Mouse (Mus musculus) c-Kit-negative CD71-positive TER-119-positive erythroid progenitor cells, embryonic 14.5 days (primary cell): Measurements from ENCODE around the gene Ttyh2.

Experiments
- DNase-seq: peaks from one replicate; pipeline ENCODE4 v3.0.0-alpha.2; 2013; ENCODE audit warnings: low read depth, low spot score

Gene Ttyh2

DNA sequence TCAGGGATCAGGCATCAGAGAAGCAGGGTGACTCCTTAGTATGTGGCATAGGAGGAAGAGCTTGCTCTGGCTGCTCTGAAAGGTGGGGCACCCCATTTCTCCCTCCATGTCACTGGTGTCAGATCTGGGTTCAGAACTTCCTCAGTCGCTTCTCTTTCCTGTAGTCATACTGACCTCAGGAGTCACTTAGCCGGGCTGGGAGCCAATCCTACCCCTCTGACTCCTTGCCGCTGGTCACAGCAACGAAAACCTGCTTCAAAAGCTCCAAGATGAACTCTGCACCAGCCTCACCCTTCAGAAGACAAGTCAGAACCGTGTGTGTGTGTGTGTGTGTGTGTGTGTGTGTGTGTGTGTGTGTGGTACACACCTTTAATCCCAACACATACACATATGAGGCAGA is 31.1 kb downstream of the Ttyh2 start:
- no peak for DNase-seq

DNA sequence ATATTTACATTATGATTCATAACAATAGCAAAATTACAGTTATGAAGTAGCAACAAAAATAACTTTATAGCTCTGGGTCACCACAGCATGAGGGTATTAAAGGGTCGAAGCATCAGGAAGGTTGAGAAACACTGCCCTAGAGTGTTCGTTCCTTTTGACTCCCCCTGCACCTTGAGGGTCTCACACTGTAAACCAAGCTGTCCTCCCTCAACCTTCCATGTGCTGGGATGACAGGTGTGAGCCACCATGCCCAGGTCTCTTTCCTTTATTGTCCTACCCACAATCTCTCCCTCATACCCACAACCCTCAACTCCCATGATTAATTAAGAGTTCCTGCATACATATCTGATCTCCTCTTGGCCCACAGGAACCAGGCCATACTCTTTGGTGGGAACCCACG is 36.2 kb downstream of the Ttyh2 start:
- DNase-seq = no peak

DNA sequence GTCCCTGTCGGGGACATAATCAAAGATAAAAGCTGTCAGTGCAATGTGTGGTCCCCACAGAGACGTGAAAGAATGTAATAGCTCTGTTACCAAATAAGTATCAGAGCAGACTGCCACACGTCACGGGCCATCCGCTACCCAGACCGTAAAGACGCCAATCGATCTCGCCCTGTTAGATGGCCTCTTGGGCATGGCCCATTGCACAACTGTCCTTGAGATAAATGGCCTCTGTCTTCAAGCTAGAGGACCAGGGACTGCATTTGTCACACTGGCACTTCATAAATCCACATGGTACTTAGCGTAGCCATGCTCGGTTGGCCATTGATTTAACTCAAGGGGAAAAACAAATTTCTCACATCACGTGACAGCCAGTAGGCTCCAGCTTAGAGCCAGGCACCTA is 36.6 kb downstream of the Ttyh2 start:
- DNase-seq = no peak

DNA sequence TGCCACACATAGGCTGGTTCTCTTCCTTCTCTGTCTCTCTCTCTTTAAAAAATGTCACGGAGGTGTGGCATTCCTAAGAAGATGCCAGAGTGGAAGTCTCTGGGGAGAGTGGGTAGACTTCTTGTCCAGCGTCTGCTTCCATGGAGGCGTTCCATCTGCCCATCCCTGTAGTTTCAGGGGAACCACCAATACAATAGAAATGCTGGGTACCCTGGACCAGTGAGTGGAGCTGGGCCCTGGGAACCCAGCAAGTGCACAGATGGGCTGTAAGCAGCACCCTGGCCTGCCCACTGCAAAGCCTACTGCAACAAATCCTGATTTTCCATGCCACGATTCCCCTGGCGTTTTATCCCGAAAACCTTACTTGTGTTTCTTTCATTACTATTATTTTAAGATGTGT is 39.3 kb downstream of the Ttyh2 start:
- no peak for DNase-seq

DNA sequence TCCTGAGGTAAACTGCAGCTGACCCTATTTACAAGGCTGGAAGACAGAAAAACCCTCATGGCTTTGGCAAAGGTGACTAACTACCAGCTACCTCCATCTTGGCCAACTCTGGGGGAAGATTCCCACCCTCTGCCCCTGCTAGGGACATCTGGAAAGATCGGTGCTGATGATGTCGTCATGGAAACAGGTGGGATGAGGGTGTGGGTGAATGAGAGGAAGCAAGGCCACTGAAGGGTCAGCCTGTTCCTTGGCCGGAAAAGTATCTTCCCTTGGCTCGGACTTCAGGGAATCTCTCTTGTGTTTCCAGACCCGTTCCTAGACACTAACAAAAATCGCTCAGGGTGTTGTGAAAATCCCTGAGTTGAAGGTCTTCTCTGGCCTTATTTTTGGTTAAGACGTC is 40.3 kb downstream of the Ttyh2 start:
- no peak for DNase-seq

DNA sequence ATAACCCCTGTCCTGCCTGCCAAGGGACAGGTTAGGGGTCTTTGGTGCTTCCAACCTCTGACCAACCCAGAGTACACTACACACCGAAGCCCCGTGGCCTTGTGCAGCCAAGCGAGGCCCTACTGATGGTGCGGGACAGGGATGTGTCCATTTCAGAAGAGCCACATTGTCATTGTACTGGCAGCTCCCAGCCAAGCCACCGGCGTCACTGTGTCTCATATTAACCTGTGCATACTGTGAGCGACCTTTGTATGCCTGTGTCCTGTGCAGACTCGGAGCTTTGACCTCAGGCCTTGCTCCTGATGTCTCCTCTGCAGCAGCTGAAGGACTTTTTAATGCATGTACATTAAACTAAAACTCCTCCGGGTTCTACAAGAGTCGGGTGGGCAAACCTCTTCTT is 45.3 kb downstream of the Ttyh2 start:
- DNase-seq = no peak

DNA sequence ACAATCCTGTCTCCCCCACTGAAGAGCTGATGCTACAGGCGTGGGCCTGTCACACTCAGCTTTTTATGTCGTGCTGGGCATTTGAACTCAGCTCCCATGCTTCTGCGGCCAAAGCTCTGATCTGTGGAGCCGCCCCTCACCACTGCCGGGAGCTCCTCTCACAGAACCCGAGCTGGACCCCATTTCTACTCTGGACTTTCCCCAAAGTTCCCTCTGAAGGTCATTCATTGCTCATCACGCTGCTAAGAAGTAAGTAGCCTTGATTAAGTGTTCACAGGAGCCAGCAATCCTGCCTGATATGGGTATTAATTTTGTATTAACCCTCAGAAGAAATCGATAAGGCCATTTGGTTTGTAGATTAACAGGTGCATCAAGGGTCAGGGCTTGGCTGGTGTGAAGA is 47.2 kb downstream of the Ttyh2 start:
- DNase-seq = no peak

DNA sequence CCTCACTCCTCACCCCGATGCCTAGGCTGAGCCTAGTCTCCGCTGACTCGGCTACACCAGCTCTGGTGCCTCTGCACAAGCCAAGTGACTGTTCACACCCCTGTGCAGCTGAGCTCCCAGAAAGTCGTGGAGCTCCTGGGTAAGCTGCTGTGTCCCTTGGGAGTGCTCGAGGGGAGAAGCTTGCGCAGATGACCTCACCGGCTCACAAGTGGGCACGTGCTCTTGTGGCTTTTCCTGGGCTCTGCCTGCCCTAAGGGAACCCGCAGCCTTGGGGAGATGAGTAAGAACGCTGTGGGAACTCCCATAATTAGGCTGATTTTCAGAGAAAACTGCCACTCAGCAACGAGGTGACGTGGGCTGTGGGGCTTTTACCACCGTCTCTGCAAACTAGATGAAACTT is 47.8 kb downstream of the Ttyh2 start:
- DNase-seq = no peak

DNA sequence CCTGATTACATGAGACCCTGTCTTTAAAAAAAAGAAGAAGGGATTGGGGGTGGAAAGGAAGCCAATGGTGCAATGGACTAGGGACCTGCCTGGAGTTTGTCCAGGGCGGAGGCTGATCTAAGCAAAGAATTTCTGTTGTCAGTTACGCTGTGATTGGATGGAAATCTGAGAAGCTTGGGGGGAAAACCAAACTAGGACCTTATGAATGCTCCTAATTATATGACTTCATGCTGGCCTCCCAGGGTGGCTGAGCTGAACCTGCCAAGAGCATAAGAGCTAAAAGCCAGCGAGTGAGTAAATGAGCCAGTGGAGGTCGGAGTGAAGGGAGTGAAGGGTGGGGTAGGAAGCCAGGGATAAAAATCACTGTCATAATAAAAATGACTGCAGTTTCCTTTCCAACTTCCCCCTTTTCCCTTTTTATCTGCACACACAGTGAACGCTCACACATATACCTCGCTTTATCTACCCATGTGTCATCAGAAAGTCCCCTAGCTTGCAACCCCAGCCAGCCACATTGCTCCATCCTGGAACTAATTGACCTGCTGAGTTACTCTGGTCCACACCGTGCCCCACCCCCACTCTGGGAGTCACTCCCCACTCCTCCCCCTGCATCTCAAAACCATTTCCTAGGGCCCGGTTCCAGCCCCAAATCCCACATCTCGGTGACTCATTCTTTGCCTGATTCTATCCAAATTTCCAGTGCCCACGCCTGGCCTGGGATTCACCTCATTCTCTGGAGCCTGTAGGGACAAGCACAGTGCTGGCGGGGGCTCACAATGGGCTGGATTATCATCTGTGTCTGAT is 49.8 kb downstream of the Ttyh2 start:
- no peak for DNase-seq

DNA sequence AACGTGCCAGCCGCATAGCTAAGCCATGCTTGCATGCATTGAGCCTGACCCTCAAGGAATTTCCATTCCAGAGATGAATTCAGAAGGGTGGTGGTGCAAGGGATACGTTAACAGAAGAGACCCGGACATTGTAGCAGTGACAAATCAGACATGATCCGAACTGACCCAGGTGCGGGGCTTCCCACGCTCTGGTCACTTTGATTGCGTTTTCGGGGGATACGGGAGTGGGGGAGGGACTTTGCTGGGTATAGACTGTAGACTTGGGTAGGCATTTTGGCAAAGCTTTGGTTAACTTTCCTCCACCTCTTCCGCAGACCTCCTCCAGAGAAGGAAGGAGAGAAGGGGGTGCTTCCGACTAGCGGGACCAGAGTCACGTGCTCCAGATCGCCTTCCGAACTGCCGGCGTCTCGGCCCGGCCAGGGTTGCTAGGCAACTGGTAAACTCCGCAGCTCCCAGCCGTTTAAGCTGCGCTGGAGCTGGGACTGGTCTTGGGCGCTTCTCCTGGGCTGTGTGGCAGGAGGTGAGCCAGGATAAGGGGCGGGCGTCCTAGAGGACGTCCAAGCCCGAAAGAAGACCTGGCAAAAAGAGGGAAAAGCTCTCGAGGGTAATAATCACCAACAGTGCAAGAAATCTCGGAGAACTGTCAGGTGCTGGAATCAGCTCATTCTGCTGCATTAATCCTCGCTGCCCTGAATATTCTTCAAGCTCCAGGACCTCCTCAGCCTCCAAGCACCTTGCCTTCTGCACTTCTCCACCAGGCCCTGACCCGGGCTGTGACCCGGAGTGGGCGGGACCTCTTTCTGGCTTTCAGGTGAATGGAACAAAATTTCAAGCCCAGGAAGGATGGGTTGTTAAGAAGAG is 52.0 kb downstream of the Ttyh2 start, which contains the start of gene Dnaic2:
Gene Dnaic2 (plus strand): TSS at position 444 of the 861 bp plus-strand sequence.
- no peak for DNase-seq

DNA sequence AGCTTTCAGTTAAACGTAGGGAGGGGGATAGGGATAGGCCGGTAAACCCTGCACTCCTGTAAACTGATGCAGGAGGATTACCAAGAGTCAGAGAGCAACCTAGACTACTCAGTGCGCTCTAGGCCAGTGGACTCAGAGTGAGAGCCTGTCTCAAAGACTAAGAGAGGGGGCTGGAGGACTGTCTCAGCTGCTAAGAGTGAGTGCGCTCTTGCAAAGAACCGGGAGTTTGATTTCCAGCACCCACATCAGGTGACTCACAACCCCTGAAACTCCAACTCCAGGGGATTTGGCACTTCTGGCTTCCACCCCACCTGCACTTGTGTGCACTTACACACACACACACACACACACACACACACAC is 52.6 kb downstream of the Ttyh2 start:
- no peak for DNase-seq

DNA sequence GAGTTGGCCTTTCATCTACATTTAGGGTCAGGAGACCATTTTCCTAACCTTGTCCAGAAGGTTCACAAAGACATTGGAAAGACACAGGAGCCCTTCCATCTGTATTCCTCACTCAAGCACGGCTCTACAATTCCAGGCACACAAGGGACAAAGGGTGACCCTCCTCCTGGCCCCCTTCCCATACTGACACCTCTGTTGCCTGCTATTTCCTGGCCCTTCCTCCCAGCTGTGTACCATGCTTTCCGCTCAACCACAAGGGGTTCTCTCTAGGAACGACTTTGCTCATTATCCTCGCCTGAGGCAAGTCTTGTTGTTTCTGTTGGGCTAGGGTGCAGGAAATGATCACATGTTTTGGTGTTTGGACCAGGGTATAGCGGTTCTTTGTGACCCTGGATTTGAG is 53.1 kb downstream of the Ttyh2 start:
- no peak for DNase-seq

DNA sequence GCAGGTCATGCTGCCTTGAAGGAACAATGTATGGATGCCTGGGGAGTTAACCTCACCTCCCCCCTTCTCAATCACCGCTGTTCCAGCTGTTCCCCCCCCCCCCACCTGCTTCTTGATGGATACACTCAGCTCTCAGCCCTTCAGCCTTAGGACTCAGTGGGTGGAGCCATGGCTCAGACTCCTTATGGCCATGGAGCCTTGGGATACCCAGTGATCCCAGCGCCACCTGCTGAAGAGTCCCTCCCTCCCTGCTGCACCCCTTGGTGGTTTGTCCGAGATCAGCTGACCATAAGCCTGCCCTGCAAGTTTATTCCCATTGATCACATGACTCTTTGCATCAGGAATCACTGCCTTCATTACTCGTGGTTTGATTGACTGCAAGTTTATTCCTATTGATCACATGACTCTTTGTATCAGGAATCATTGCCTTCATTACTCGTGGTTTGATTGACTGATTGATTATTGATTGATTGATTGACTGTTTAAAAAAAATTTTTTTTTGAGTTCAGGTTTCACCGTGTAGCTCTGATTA is 54.7 kb downstream of the Ttyh2 start:
- no peak for DNase-seq

DNA sequence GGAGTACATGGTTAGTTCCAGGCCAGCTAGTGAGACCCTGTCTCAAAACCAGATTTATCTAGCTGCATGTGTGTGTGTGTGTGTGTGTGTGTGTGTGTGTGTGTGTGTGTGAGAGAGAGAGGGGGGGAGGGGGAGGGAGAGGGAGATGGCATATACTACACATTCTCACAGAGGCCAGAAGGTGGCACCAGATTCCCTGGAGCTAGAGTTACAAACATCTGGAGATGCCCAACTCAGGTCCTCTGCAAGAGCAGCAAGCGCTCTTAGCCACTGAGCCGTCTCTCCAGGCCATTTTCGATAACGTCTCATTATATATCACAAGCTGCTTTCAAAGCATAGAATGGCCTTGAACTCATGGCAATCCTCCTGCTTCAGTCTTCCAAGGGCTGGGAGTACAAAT is 56.5 kb downstream of the Ttyh2 start:
- DNase-seq = no peak

DNA sequence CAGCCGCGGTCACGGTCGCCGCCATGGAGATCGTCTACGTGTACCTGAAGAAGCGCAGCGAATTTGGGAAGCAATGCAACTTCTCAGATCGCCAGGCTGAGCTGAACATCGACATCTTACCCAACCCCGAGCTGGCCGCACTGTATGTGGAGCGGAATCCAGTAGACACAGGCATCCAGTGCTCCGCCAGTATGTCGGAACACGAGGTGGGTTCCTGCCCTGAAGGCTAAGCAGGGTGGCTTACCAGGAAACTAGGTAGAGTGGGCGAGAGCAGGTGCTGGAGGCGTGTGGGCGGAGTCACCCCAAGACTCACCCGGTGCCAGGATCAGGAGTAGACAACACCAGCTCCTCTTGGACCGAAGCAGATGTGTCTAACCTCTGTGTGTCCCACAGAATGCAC is 57.7 kb downstream of the Ttyh2 start:
- no peak for DNase-seq

DNA sequence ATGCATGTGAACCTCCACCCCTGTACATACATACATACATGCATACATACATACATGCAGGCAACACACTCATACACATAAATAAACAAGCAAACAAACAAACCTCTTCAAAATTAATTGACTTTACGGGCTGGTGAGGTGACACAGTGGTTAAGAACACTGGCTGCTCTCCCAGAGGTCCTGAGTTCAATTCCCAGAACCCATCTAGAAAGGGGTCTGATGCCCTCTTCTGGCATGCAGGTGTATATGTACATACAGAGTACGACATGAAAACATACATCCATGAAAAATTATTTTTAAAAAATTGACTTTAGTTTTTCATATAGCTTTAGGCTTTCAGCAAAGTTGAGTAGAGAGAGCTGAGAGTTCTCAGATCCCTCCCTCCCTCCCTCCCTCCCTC is 60.9 kb downstream of the Ttyh2 start:
- no peak for DNase-seq

DNA sequence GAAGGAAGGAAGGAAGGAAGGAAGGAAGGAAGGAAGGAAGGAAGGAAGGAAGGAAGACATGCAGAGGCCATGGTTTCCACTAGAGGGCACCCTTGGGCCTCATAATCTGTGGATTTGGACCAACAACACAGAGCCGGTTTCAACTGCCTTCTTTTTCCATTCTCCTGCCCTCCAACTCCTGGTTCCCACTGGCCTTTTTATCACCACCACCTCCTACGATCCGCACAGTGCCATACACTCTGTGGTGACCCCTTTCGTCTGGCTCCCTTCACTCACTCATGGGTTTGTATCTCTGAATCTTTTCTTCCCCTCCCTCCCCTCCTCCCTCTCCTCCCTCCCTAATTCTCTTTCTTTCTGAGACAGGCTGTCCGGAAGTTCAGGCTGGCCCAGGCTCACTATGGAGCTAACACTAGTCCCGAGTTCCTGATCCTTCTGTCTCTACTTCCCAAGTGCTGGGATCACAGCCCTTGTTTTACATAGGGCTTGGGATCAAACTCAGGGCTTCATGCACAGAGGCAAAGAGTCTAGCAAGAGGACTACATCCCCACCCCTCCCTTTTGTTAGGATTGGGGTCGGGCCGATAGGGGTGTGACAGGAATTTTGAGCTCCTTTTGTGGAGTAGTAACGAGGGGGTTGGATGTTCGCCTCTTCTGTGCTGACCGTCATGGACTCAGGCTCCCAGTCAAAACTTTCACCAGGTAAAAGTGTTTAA is 61.8 kb downstream of the Ttyh2 start:
- DNase-seq = peak; percentile 11

DNA sequence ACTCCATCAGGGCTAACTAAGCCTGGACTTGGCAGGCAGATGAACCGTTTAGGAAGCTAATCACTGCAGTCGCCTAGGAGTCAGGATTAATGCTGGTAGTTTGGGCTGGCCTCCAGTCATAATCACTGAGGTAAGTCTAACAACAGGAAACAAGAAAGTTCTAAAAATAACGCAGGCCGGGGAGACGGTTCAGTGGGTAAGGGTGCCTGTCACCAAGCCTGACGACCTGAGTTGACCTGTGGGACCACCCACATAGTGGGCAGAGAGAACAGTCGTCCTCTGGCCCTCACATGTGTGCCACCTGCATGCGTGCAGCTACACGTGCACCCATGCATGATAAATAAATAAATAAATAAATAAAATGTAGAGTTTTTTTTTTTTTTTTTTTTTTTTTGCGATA is 65.4 kb downstream of the Ttyh2 start:
- no peak for DNase-seq

DNA sequence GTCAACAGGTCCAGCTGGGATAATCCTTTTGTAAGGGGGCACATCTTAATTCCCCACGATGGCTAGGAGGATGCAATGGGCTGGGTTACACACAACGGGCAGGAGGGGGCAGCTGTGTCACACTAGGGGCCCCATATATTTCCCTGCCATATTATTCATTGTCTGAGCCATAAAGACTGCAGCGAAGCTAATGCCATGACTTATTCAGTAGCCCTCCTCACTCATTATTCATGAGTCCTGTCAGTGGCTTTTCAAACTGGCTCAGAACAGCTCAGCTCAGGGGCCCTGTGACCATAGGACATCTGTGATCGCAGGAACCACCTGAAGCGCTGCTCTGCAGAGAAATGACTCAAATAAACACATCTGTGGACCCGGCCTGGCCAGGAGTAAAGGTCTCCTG is 66.2 kb downstream of the Ttyh2 start:
- DNase-seq = no peak

DNA sequence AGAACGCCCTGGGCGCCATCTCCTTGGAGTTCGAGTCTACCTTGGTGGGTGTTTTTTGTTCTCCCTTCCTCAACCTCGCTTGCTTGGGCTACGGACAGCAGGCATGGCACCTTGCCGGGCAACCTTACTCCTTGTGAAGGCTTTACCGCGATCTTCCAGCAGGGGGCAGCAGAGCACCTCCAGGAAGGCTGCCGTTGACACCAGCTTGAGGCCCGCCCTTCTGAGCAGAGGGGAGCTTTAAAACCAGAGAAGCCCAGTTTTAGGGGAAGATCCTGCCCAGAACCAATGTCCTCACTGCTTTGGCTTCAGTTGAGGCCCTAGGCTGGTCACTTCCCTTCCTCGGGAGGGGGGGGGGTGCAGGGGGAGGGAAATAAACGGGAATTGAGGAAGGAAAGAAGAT is 69.9 kb downstream of the Ttyh2 start:
- DNase-seq = peak; percentile 32

DNA sequence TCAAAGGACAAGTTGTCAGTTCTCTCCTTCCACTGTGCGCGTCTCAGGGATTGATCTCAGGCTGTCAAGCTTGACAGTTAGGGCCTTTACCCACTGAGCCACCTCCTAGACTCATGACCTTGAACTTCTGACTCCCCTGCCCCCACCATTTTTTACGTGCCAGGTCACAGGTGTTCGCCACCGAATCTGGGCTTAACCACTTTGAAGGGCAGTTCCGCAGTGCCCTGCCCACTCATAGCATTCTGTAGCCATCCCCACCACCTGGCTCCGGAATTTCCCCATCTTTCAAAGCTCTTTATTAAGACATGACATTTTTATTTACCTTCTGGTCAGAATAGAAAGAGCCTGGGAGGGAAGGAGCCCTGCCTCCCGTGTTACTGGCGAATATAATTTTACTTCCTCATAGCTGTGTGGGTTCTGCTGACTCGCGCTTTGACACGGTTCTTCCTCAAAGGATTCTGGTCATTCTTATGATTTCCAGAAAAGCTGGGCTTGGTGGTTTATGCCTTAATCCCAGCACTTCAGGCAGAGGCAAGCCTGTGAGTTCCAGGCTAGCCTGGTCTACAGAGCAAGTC is 72.4 kb downstream of the Ttyh2 start:
- DNase-seq = no peak
